In genomic region chr4:106247398-106247797, GRCm38 (mm10) we compare ENCODE assay signal across 20 mouse cellular contexts.
"Had no signal": no experiment of that assay in that cellular context is flagged by ENCODE, and none has a peak within 500 bp of the region (broad histone marks: within the 10 kb centered on the region; RNA-seq: fewer than 3 reads in every experiment).

No protein-coding gene starts in this region.

- H3K4me3 ChIP-seq: layer of hippocampus, adult 2 months; limb, embryonic 10.5 days; limb, embryonic 13.5 days; midbrain, embryonic 12.5 days; midbrain, embryonic 15.5 days; neural tube, embryonic 12.5 days; neural tube, embryonic 15.5 days had no signal

- H3K4me1 ChIP-seq: limb, embryonic 10.5 days; midbrain, embryonic 12.5 days; midbrain, embryonic 15.5 days; neural tube, embryonic 12.5 days; neural tube, embryonic 15.5 days had no signal

- H3K9me3 ChIP-seq: limb, embryonic 10.5 days; midbrain, embryonic 12.5 days; midbrain, embryonic 15.5 days; neural tube, embryonic 12.5 days; neural tube, embryonic 15.5 days had no signal

- H3K36me3 ChIP-seq: limb, embryonic 10.5 days; limb, embryonic 13.5 days; midbrain, embryonic 12.5 days; midbrain, embryonic 15.5 days; neural tube, embryonic 12.5 days; neural tube, embryonic 15.5 days had no signal

- DNase-seq: kidney, adult 2 months; kidney, postnatal 25 days; layer of hippocampus, adult 9-11 months; lung, embryonic 14.5 days; right cerebral cortex, adult 18-20 months; right cerebral cortex, postnatal 14 days; right cerebral cortex, postnatal 4 days; thymus, adult 18-20 months; thymus, postnatal 36 days had no signal

- H3K27ac ChIP-seq: kidney, postnatal 0 days; layer of hippocampus, adult 2 months; limb, embryonic 10.5 days; limb, embryonic 13.5 days; macrophage; midbrain, embryonic 12.5 days; midbrain, embryonic 15.5 days; neural tube, embryonic 12.5 days; neural tube, embryonic 15.5 days had no signal

- ATAC-seq: intestine, postnatal 0 days; lung, postnatal 0 days; midbrain, embryonic 15.5 days had no signal

- H3K27me3 ChIP-seq: limb, embryonic 13.5 days; midbrain, embryonic 15.5 days; neural tube, embryonic 12.5 days; neural tube, embryonic 15.5 days had no signal

- H3K9ac ChIP-seq: limb, embryonic 13.5 days; lung, embryonic 14.5 days; midbrain, embryonic 12.5 days; midbrain, embryonic 15.5 days; neural tube, embryonic 12.5 days; neural tube, embryonic 15.5 days had no signal

- H3K4me2 ChIP-seq: limb, embryonic 13.5 days; lung, embryonic 14.5 days; midbrain, embryonic 12.5 days; midbrain, embryonic 15.5 days; neural tube, embryonic 12.5 days; neural tube, embryonic 15.5 days had no signal
